Mouse (Mus musculus) olfactory bulb, adult 2 months (tissue): Measurements from ENCODE around the gene 3110009E18Rik.

Source experiments
- CTCF ChIP-seq: fragments of 200-500 bp; IDR thresholded peaks from 2 replicates; pipeline ENCODE4 v1.5.1; 2012; ENCODE audit warnings: low read depth, mild to moderate bottlenecking, low read length, moderate library complexity; ENCODE audit not compliant: insufficient read depth
- POLR2A ChIP-seq: fragments of 200-500 bp; IDR thresholded peaks from 2 replicates; pipeline ENCODE4 v1.6.1; 2012; ENCODE audit warnings: mild to moderate bottlenecking, low read depth, low read length, moderate library complexity; ENCODE audit not compliant: insufficient read depth

DNA sequence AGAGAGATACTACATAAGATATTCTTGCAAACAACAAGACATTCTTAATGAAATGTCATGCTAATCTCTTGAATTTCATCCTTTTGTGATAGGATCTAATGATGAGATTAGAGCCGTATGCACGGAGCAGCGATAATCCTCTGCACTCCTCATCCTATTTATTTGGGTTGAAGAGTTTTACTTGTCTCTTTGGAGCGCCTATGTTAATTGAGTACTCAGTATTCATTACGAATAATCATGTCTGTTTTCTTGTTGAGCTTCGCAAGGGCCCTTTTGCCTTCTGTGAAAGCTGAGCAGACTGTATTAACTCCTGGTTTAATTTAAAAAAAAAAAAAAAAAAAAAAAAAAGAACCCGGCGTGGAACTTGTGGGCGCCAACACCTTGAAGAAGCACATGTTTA lies 65.7 kb downstream of the 3110009E18Rik start:
- TF ChIP-seq CTCF: no peak
- no peak for TF ChIP-seq POLR2A
